Comparison of ENCODE assay signal across 9 mouse cellular contexts in the genomic region with DNA sequence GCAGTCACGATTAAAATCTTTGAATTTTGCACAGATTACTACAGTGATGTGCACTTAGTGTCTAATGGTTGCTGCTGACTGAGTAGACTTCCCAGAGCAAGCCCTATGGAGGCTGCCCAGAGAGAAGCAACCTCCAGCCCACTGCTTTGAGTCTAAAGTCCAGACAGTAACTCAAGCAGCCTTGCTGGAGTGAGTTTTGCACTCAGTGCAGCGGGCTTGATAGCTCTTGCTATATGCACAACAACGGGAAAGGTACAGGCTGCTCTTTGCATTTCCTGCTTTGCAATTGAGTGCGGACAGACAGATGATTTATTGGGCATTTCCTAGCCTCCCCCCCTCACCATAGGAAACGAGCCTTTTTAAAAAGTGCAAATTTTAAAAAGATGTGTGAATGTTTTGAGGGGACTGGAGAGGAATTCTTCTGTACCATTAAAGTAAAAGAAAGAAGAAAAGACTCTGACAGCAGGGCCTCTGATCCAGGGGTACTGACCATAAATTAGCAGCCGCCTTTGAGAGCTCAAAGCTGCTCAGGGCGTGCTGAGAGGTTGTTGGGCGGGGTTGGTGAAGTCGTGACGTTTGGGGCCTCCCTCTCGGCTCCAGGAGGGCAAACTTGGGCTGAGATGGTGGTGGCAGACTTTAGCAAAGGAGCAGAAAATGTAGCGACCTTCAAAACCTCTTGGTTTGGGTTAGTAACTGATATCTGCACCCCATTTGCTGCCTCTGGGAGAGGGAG.
A peak's percentile ranks its signal among the peaks of the same experiment; 100 is the strongest.
DNase-seq lines count a peak whose midpoint lies in the region; ATAC-seq and TF ChIP-seq lines count a peak whose summit lies in the region.
"Had no signal": no experiment of that assay in that cellular context is flagged by ENCODE, and none has a peak within 500 bp of the region (broad histone marks: within the 10 kb centered on the region; RNA-seq: fewer than 3 reads in every experiment).

No protein-coding gene starts in this region.

- no peak for TF ChIP-seq CTCF in hindbrain, postnatal 0 days (IDR thresholded peaks at IDR 0.05; ENCODE audit: low read depth)
- TF ChIP-seq CTCF in brain, embryonic 14.5 days (IDR thresholded peaks at IDR 0.05; ENCODE audit: borderline replicate concordance, extremely low read depth, insufficient read depth, insufficient read length), result no peak

- no peaks in the 10 kb centered on the region for H3K27me3 ChIP-seq in hindbrain, embryonic 11.5 days (ENCODE audit: control insufficient read depth, insufficient read depth, low read length)
- no peaks in the 10 kb centered on the region for H3K27me3 ChIP-seq in hindbrain, postnatal 0 days (ENCODE audit: insufficient read depth, low read length)
- H3K27me3 ChIP-seq in embryonic facial prominence, embryonic 15.5 days, result no peaks in the 10 kb centered on the region

- H3K4me1 ChIP-seq in hindbrain, embryonic 11.5 days (replicated peaks; ENCODE audit: control insufficient read depth, insufficient read depth, low read length), result peaks cover 5% of the 10 kb centered on the region; the same call in 1 of the 2 replicates
- H3K4me1 ChIP-seq in hindbrain, postnatal 0 days (ENCODE audit: insufficient read depth, low read length), result peaks cover 6% of the 10 kb centered on the region
- peaks cover 49% of the 10 kb centered on the region for H3K4me1 ChIP-seq in embryonic facial prominence, embryonic 15.5 days

- ATAC-seq in hindbrain, embryonic 11.5 days (ENCODE audit: low FRiP score), result no peak
- ATAC-seq in hindbrain, postnatal 0 days, result no peak
- no peak for ATAC-seq in embryonic facial prominence, embryonic 15.5 days (ENCODE audit: insufficient number of reproducible peaks, low FRiP score, low TSS enrichment, low read depth)
- no peak for ATAC-seq in activated CD4-positive, CD25-positive, alpha-beta regulatory T cell, adult 4 months

- H3K4me2 ChIP-seq in hindbrain, embryonic 11.5 days (replicated peaks; ENCODE audit: low read depth, low read length), result no peak overlapping the region
- H3K4me2 ChIP-seq in hindbrain, postnatal 0 days (ENCODE audit: low read depth, low read length), result no peak overlapping the region
- no peak overlapping the region for H3K4me2 ChIP-seq in embryonic facial prominence, embryonic 15.5 days (replicated peaks)

- peak; percentile 46 for DNase-seq in hindbrain, embryonic 11.5 days (ENCODE audit: low spot score)
- DNase-seq in hindbrain, postnatal 0 days (ENCODE audit: low spot score), result no peak
- DNase-seq in brain, embryonic 14.5 days (ENCODE audit: low read depth), result peak; percentile 57
- peak; percentile 69 for DNase-seq in lung, postnatal 10 days
- DNase-seq in gastrocnemius, postnatal 4 days (ENCODE audit: low spot score in 2 of 2), result no peak
- DNase-seq in layer of hippocampus, adult 9-11 months, result no peak
- DNase-seq: gastrocnemius, postnatal 25 days had no signal

- no peak overlapping the region for H3K9ac ChIP-seq in hindbrain, embryonic 11.5 days (ENCODE audit: low read depth, low read length)
- H3K9ac ChIP-seq in hindbrain, postnatal 0 days (replicated peaks; ENCODE audit: low read length), result no peak overlapping the region
- no peak overlapping the region for H3K9ac ChIP-seq in embryonic facial prominence, embryonic 15.5 days

- H3K4me3 ChIP-seq in hindbrain, embryonic 11.5 days (ENCODE audit: low read depth, low read length), result no peak overlapping the region
- no peak overlapping the region for H3K4me3 ChIP-seq in hindbrain, postnatal 0 days (ENCODE audit: low read length)
- H3K4me3 ChIP-seq in embryonic facial prominence, embryonic 15.5 days (replicated peaks), result no peak overlapping the region

- no peaks in the 10 kb centered on the region for H3K36me3 ChIP-seq in hindbrain, embryonic 11.5 days (ENCODE audit: control insufficient read depth, insufficient read depth, low read length)
- H3K36me3 ChIP-seq in hindbrain, postnatal 0 days (ENCODE audit: insufficient read depth, low read length), result no peaks in the 10 kb centered on the region
- H3K36me3 ChIP-seq in embryonic facial prominence, embryonic 15.5 days, result no peaks in the 10 kb centered on the region

- no peaks in the 10 kb centered on the region for H3K9me3 ChIP-seq in hindbrain, embryonic 11.5 days (ENCODE audit: control insufficient read depth, low read length)
- H3K9me3 ChIP-seq in hindbrain, postnatal 0 days (ENCODE audit: low read length), result 0 out of 2 replicates have a peak, but pooled peaks cover 6% of the 10 kb centered on the region
- H3K9me3 ChIP-seq in embryonic facial prominence, embryonic 15.5 days (replicated peaks), result no peaks in the 10 kb centered on the region

- WGBS in hindbrain, embryonic 11.5 days, result 17% methylated on average over 12 of the region's 12 CpGs
- WGBS in hindbrain, postnatal 0 days, result 29% methylated on average over 12 of the region's 12 CpGs
- 20% methylated on average over 12 of the region's 12 CpGs for WGBS in embryonic facial prominence, embryonic 15.5 days

- H3K27ac ChIP-seq in hindbrain, embryonic 11.5 days (ENCODE audit: low read depth, low read length), result peak overlapping the region; percentile 48; the same call in 1 of the 2 replicates
- H3K27ac ChIP-seq in hindbrain, postnatal 0 days, result no peak overlapping the region
- peak overlapping the region; percentile 73 for H3K27ac ChIP-seq in embryonic facial prominence, embryonic 15.5 days (replicated peaks)

- TF ChIP-seq POLR2A in brain, embryonic 14.5 days (IDR thresholded peaks at IDR 0.05; ENCODE audit: borderline replicate concordance, extremely low read depth, insufficient read depth, insufficient read length, poor library complexity, severe bottlenecking), result no peak

Comparison
In these comparisons a context has a peak if more than half of its experiments do, and no peak if none do; other contexts are left out.
1. DNase-seq: peak in hindbrain, embryonic 11.5 days (single experiment), brain, embryonic 14.5 days (single experiment) and lung, postnatal 10 days (single experiment); none in hindbrain, postnatal 0 days (single experiment), gastrocnemius, postnatal 4 days (0 of 2) and layer of hippocampus, adult 9-11 months (single experiment).